Mouse (Mus musculus) ES-Bruce4 (cell line): ENCODE results near the gene Kdm3a.

Source experiments
- CTCF ChIP-seq: IDR thresholded peaks from one replicate; pipeline ENCODE4 v1.8.1; 2011; ENCODE audit warnings: low read depth, low read length
- EP300 ChIP-seq: IDR thresholded peaks from 2 replicates; pipeline ENCODE4 v1.6.1; 2011; ENCODE audit warnings: low read depth, low read length; ENCODE audit not compliant: insufficient read depth
- POLR2A ChIP-seq: IDR thresholded peaks from one replicate; pipeline ENCODE4 v1.8.1; 2011; ENCODE audit warnings: low read length; ENCODE audit not compliant: insufficient read depth

- no peak for TF ChIP-seq CTCF
- no peak for TF ChIP-seq EP300
- TF ChIP-seq POLR2A: no peak
Measured at GRCm38 (mm10) chr6:71651868-71652267, 19.1 kb upstream of the Kdm3a start.
